Mouse (Mus musculus) stomach, embryonic 16.5 days (tissue): ENCODE results near the gene Gm15155. TPM values are rescaled to one million over a fixed set of nuclear protein-coding genes. Genes with fewer than 3 reads are reported as not detected.

Source experiments
- polyA plus RNA-seq: library from polyadenylated mRNA; unstranded; fragments of >200 nt; fragmentation: Nextera tagmentation; extraction: Ambion mirVana; gene quantifications from 2 replicates; pipeline ENCODE4 v1.2.1, GENCODE M21; 2015

Gm15155 gene
- polyA plus RNA-seq, 1 experiment from 2014 or later = not detected

Other genes with a start within 250 kb of the Gm15155 start
- gene Ptchd1, start 927 bp upstream of the Gm15155 start, polyA plus RNA-seq = 2.0 and 2.8 TPM in 2 replicates